Mouse (Mus musculus) erythroblast, embryonic 14.5 days (primary cell): Measurements from ENCODE around the gene Evc.

Source experiments
- GATA1 ChIP-seq: IDR thresholded peaks from 2 replicates; pipeline ENCODE4 v1.6.1; 2012; ENCODE audit warnings: low read length, inconsistent platforms, mixed read lengths
- TAL1 ChIP-seq: IDR thresholded peaks from 3 replicates; pipeline ENCODE4 v1.6.1; 2012; ENCODE audit warnings: low read length, inconsistent platforms, mixed read lengths

DNA sequence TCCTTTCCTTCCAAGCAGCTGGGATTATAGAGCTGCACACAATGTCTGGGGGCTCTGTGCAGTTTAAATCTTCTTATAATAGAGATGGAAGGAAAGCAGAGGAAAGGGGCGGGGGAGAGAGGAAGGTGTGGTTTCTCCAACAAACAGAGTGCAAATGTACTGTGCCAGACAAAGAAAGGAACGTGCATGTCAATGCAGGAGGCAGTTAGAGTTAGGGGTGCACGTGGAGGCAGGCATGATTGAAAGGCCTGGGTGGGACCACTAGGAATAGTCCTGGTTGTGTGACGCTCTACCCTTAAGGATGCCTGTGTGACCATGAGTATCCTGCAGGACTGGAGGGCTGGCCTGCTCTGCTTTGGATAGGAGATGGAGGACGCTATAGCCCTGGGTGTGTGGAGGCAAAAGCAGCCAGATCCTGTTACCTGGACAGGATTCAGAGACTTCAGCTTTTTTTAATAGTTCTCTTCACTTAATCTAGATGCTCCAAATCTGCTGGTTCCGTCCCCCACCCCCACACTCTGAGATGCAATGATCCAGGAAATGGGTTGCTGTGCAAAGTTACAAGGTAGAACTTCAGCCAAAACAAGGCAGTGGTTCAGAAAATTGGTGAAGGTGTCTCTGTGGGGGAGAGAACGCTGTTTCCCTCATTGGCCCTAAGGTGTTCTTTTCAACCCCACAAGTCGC lies 6.1 kb downstream of the Evc start:
- no peak for TF ChIP-seq GATA1
- no peak for TF ChIP-seq TAL1
